Mouse (Mus musculus) G1E (cell line): ENCODE data around the gene 1190005I06Rik. TPM values are rescaled to one million over a fixed set of nuclear protein-coding genes. Genes with fewer than 3 reads are reported as not detected.

Experiments
- ATAC-seq: 2 replicates; pipeline ENCODE4 v1.8.0; 2016; ENCODE audit warnings: mild to moderate bottlenecking; ENCODE audit not compliant: insufficient number of reproducible peaks, poor library complexity, low FRiP score, severe bottlenecking; ENCODE audit errors: extremely low read depth
- DNase-seq: peaks from one replicate; pipeline ENCODE4 v3.0.0; 2012; ENCODE audit warnings: low spot score
- H3K27me3 ChIP-seq: 2 replicates; pipeline ENCODE4 v1.6.1; 2012; ENCODE audit warnings: mild to moderate bottlenecking, low read length, inconsistent platforms; ENCODE audit not compliant: insufficient read depth
- H3K36me3 ChIP-seq: replicated peaks from 2 replicates; pipeline ENCODE3; 2012; ENCODE audit warnings: mild to moderate bottlenecking, inconsistent platforms
- H3K4me1 ChIP-seq: 2 replicates; pipeline ENCODE4 v1.6.1; 2012; ENCODE audit warnings: low read depth, low read length, inconsistent platforms, mixed read lengths; ENCODE audit not compliant: insufficient read depth
- H3K4me3 ChIP-seq: 2 replicates; pipeline ENCODE4 v1.5.1; 2012; ENCODE audit warnings: low read depth, mild to moderate bottlenecking, inconsistent platforms, low read length, moderate library complexity, mixed read lengths
- H3K9me3 ChIP-seq: replicated peaks from 2 replicates; pipeline ENCODE4 v1.6.1; 2012; ENCODE audit warnings: inconsistent platforms
- CTCF ChIP-seq: IDR thresholded peaks from 2 replicates; pipeline ENCODE4 v1.5.1; 2012; ENCODE audit warnings: low read depth, low read length, inconsistent platforms, mixed read lengths
- GATA1 ChIP-seq: IDR thresholded peaks from 2 replicates; pipeline ENCODE4 v1.6.1; 2012; ENCODE audit warnings: borderline replicate concordance, low read length, inconsistent platforms, mixed read lengths
- GATA2 ChIP-seq: IDR thresholded peaks from 2 replicates; pipeline ENCODE4 v1.6.1; 2012; ENCODE audit warnings: low read depth, low read length, inconsistent platforms, borderline replicate concordance
- POLR2AphosphoS5 ChIP-seq: IDR thresholded peaks from 2 replicates; pipeline ENCODE4 v1.6.1; 2012; ENCODE audit warnings: low read depth, low read length, inconsistent platforms; ENCODE audit not compliant: insufficient replicate concordance
- TAL1 ChIP-seq: conservative IDR thresholded peaks from 2 replicates; pipeline ENCODE4 v1.6.1; 2012; ENCODE audit warnings: low read depth, low read length, inconsistent platforms, mixed read lengths
- polyA plus RNA-seq: library from polyadenylated mRNA; stranded (reverse); fragments of >175 nt; gene quantifications from 2 replicates; pipeline ENCODE4 v1.2.3, GENCODE M21; 2012
- total RNA-seq, 2 experiments: library from RNA; stranded (forward) in 1 of 2; stranded (reverse) in 1 of 2; fragments of 200-1000 nt in 1 of 2; fragments of >200 nt in 1 of 2; fragmentation: Nextera tagmentation in 1 of 2; gene quantifications; 2 replicates each; pipeline ENCODE4 v1.2.3; 2014 to 2017

1190005I06Rik gene
- total and polyA plus RNA-seq, 3 experiments, result 0.10 to 0.71 TPM; not detected in 1

GRCm38 (mm10) chr8:120595963-120596362, 51.5 kb downstream of the 1190005I06Rik start:
- Histone ChIP-seq H3K4me3 (no peak overlapping the region), H3K27me3 (peaks cover 35% of the 10 kb centered on the region), H3K4me1 (0 out of 2 replicates have a peak, but pooled peaks cover 3% of the 10 kb centered on the region), H3K9me3 (peaks cover 2% of the 10 kb centered on the region; the same call in 1 of the 2 replicates), H3K36me3 (no peaks in the 10 kb centered on the region)
- ATAC-seq, result no peak
- DNase-seq, result peak; percentile 66
- TF ChIP-seq TAL1, result no peak
- TF ChIP-seq GATA1, result no peak
- peak; percentile 89 for TF ChIP-seq CTCF
- no peak for TF ChIP-seq POLR2AphosphoS5
- no peak for TF ChIP-seq GATA2

GRCm38 (mm10) chr8:120594571-120594970, 52.9 kb downstream of the 1190005I06Rik start:
- Histone ChIP-seq H3K4me3 (no peak overlapping the region), H3K27me3 (peaks cover 35% of the 10 kb centered on the region), H3K4me1 (peaks cover 10% of the 10 kb centered on the region), H3K9me3 (peaks cover 2% of the 10 kb centered on the region; the same call in 1 of the 2 replicates), H3K36me3 (no peaks in the 10 kb centered on the region)
- ATAC-seq (no peak), DNase-seq (no peak)
- TF ChIP-seq GATA2, result no peak
- TF ChIP-seq POLR2AphosphoS5, result no peak
- TF ChIP-seq GATA1, result no peak
- TF ChIP-seq TAL1, result no peak
- peak; percentile 58; the same call in 1 of the 2 replicates for TF ChIP-seq CTCF

GRCm38 (mm10) chr8:120591587-120592292, 55.7 kb downstream of the 1190005I06Rik start:
- peaks cover 25% of the 10 kb centered on the region for H3K4me1 ChIP-seq
- peaks cover 2% of the 10 kb centered on the region; the same call in 1 of the 2 replicates for H3K9me3 ChIP-seq
- ATAC-seq, result no peak
- H3K27me3 ChIP-seq, result peaks cover 20% of the 10 kb centered on the region
- no peak overlapping the region for H3K4me3 ChIP-seq
- DNase-seq, result no peak
- TF ChIP-seq POLR2AphosphoS5 (no peak), GATA2 (no peak), GATA1 (no peak), TAL1 (no peak), CTCF (no peak)
- peaks cover 10% of the 10 kb centered on the region for H3K36me3 ChIP-seq

DNA sequence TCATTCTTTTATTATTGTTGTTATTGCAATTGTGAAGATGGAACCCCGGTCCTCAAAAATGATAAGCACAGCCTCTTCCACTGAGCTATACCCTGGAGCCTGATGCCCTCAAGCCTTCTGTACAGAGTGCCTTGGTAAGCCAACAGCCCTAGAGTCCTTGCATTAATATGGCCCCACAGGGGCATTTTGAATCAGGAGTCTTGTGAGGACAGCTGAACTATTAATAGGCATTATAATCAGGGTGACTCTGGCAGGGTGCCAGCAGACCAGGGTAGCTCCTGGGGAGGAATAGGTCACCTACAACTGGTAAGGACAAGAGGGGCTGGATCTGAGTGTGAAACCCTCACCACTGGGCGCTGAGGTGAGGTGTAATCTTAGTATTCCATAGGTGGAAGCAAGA, 57.5 kb downstream of the 1190005I06Rik start:
- no peak for TF ChIP-seq GATA1
- no peak for TF ChIP-seq GATA2
- no peak for TF ChIP-seq POLR2AphosphoS5
- TF ChIP-seq TAL1, result no peak
- TF ChIP-seq CTCF, result no peak
- Histone ChIP-seq H3K9me3 (peaks cover 2% of the 10 kb centered on the region; the same call in 1 of the 2 replicates), H3K27me3 (peaks cover 16% of the 10 kb centered on the region), H3K4me3 (peak overlapping the region; percentile 99), H3K4me1 (peaks cover 27% of the 10 kb centered on the region), H3K36me3 (peaks cover 29% of the 10 kb centered on the region)
- ATAC-seq, result no peak
- DNase-seq, result no peak

- TF ChIP-seq GATA2, result no peak
- TF ChIP-seq GATA1, result no peak
- TF ChIP-seq POLR2AphosphoS5, result no peak
- no peak for TF ChIP-seq CTCF
- no peak for TF ChIP-seq TAL1
- DNase-seq (peak; percentile 93), ATAC-seq (peak; percentile 98)
- Histone ChIP-seq H3K4me3 (peak within 1 kb of the TSS; percentile 99), H3K9me3 (no peaks in the 10 kb centered on the region), H3K36me3 (peaks cover 36% of the 10 kb centered on the region), H3K27me3 (peaks cover 16% of the 10 kb centered on the region), H3K4me1 (peaks cover 31% of the 10 kb centered on the region)
Observed at GRCm38 (mm10) chr8:120588908-120589771, 58.3 kb downstream of the 1190005I06Rik start, which contains the start of gene Gins2. Gins2 (minus strand) TSS chr8:120589304.

DNA sequence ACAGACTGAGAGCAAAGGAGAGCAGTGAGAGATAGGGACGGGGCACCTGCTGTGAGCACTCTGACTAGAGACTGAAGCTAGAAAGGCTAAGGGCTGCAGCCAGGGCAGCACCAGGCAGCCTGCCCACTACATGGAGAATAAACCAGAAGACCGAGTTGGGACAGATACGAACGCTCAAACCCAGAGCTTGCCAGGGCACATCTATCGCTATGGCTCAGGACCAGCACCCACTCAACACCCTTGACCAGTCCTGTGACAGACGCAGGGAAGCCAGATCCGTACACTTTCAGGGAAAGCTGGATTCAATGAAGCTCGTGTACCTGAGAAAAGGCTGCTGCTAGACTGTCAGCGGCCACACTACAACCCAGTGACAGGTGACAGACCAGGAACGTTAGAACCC, 61.9 kb downstream of the 1190005I06Rik start:
- Histone ChIP-seq H3K4me3 (no peak overlapping the region), H3K9me3 (no peaks in the 10 kb centered on the region), H3K27me3 (no peaks in the 10 kb centered on the region), H3K4me1 (peaks cover 35% of the 10 kb centered on the region), H3K36me3 (peaks cover 68% of the 10 kb centered on the region)
- no peak for ATAC-seq
- TF ChIP-seq GATA2 (no peak), GATA1 (no peak), TAL1 (no peak), CTCF (no peak), POLR2AphosphoS5 (no peak)
- no peak for DNase-seq
